Mouse (Mus musculus) limb, embryonic 11.5 days (tissue): ENCODE data around the gene Hand2. TPM values are rescaled to one million over a fixed set of nuclear protein-coding genes. Genes with fewer than 3 reads are reported as not detected.
A peak's percentile ranks its signal among the peaks of the same experiment; 100 is the strongest.

ENCODE experiments used
- ATAC-seq: fragments of 200-750 bp; cut with Nextera tagmentation; 2 replicates; pipeline ENCODE4 v1.8.0; 2017; ENCODE audit warnings: low read depth; ENCODE audit not compliant: insufficient number of reproducible peaks, low FRiP score, low TSS enrichment
- DNase-seq: peaks from one replicate; pipeline ENCODE4 v3.0.0-alpha.2; 2015; ENCODE audit warnings: low spot score
- H3K27ac ChIP-seq: fragments of 300-500 bp; sonication (generic); replicated peaks from 2 replicates; pipeline ENCODE4 v1.5.1; 2014; ENCODE audit warnings: low read depth, mild to moderate bottlenecking, low read length
- H3K27me3 ChIP-seq: fragments of 300-500 bp; sonication (generic); 2 replicates; pipeline ENCODE4 v1.6.1; 2014; ENCODE audit warnings: mild to moderate bottlenecking, low read length, mixed read lengths; ENCODE audit not compliant: control insufficient read depth, insufficient read depth
- H3K36me3 ChIP-seq: fragments of 300-500 bp; sonication (generic); 2 replicates; pipeline ENCODE4 v1.6.1; 2014; ENCODE audit warnings: mild to moderate bottlenecking, low read length, moderate library complexity, mixed read lengths; ENCODE audit not compliant: control insufficient read depth, insufficient read depth
- H3K4me1 ChIP-seq: fragments of 300-500 bp; sonication (generic); 2 replicates; pipeline ENCODE4 v1.6.1; 2014; ENCODE audit warnings: low read length, mixed read lengths; ENCODE audit not compliant: control insufficient read depth, insufficient read depth
- H3K4me2 ChIP-seq: fragments of 300-500 bp; sonication (generic); 2 replicates; pipeline ENCODE4 v1.6.1; 2014; ENCODE audit warnings: low read depth, mild to moderate bottlenecking, moderate library complexity; ENCODE audit not compliant: severe bottlenecking
- H3K4me3 ChIP-seq: fragments of 300-500 bp; sonication (generic); 2 replicates; pipeline ENCODE4 v1.5.1; 2014; ENCODE audit warnings: low read depth, low read length
- H3K9ac ChIP-seq: fragments of 300-500 bp; sonication (generic); 2 replicates; pipeline ENCODE4 v1.6.1; 2014; ENCODE audit warnings: mild to moderate bottlenecking, low read length
- H3K9me3 ChIP-seq: fragments of 300-500 bp; sonication (generic); 2 replicates; pipeline ENCODE4 v1.6.1; 2016; ENCODE audit warnings: low read length; ENCODE audit not compliant: control insufficient read depth
- WGBS: fragments of 180-500 bp; shearing (Covaris S2); extraction: QIAGEN DNeasy Blood & Tissue Kit; methylation state at CpG from one replicate; pipeline ENCODE4 v1.1.7; 2014; 5-methylcytosine and 5-hydroxymethylcytosine counted together
- polyA plus RNA-seq: library from polyadenylated mRNA; unstranded; fragments of >200 nt; fragmentation: Nextera tagmentation; extraction: Ambion mirVana; gene quantifications from 2 replicates; pipeline ENCODE4 v1.2.1, GENCODE M21; 2014

The Hand2 gene
- polyA plus RNA-seq, 1 experiment from 2014 or later: 27.3 TPM

GRCm38 (mm10) chr8:57353346-57354305 lies 32.8 kb downstream of the Hand2 start:
- WGBS: 2% methylated on average over 37 of the region's 37 CpGs
- Histone ChIP-seq H3K27ac (no peak overlapping the region), H3K4me1 (peaks cover 18% of the 10 kb centered on the region), H3K9ac (peak overlapping the region; percentile 28; the same call in 1 of the 2 replicates), H3K9me3 (no peaks in the 10 kb centered on the region), H3K4me2 (peak overlapping the region; percentile 65), H3K4me3 (peak overlapping the region; percentile 33), H3K36me3 (no peaks in the 10 kb centered on the region), H3K27me3 (peaks cover 8% of the 10 kb centered on the region)
- peak; percentile 87 for ATAC-seq
- peak; percentile 83 for DNase-seq

GRCm38 (mm10) chr8:57354876-57355275 lies 34.1 kb downstream of the Hand2 start:
- H3K9me3 ChIP-seq: no peaks in the 10 kb centered on the region
- no peak overlapping the region for H3K9ac ChIP-seq
- no peak overlapping the region for H3K27ac ChIP-seq
- no peak for DNase-seq
- no peak for ATAC-seq
- H3K36me3 ChIP-seq: no peaks in the 10 kb centered on the region
- H3K4me1 ChIP-seq: peaks cover 9% of the 10 kb centered on the region; the same call in 1 of the 2 replicates
- H3K27me3 ChIP-seq: peaks cover 5% of the 10 kb centered on the region; the same call in 1 of the 2 replicates
- H3K4me3 ChIP-seq: no peak overlapping the region
- no peak overlapping the region for H3K4me2 ChIP-seq
- WGBS: 56% methylated on average over 2 of the region's 2 CpGs

GRCm38 (mm10) chr8:57356529-57357325 lies 35.9 kb downstream of the Hand2 start:
- Histone ChIP-seq H3K27ac (no peak overlapping the region), H3K27me3 (no peaks in the 10 kb centered on the region), H3K9me3 (no peaks in the 10 kb centered on the region), H3K9ac (no peak overlapping the region), H3K36me3 (no peaks in the 10 kb centered on the region), H3K4me2 (no peak overlapping the region), H3K4me3 (no peak overlapping the region), H3K4me1 (peaks cover 10% of the 10 kb centered on the region)
- ATAC-seq (no peak), DNase-seq (no peak)
- 59% methylated on average over 9 of the region's 9 CpGs for WGBS

GRCm38 (mm10) chr8:57360493-57360892 lies 39.7 kb downstream of the Hand2 start:
- no peak overlapping the region for H3K4me3 ChIP-seq
- no peak overlapping the region for H3K9ac ChIP-seq
- no peaks in the 10 kb centered on the region for H3K27me3 ChIP-seq
- no peaks in the 10 kb centered on the region for H3K36me3 ChIP-seq
- no peaks in the 10 kb centered on the region for H3K9me3 ChIP-seq
- H3K27ac ChIP-seq: no peak overlapping the region
- DNase-seq (no peak), ATAC-seq (no peak)
- H3K4me2 ChIP-seq: no peak overlapping the region
- H3K4me1 ChIP-seq: peaks cover 6% of the 10 kb centered on the region; the same call in 1 of the 2 replicates
- WGBS: 40% methylated on average over 2 of the region's 2 CpGs

- no peak for ATAC-seq
Measured at GRCm38 (mm10) chr8:57361003-57361805, 40.4 kb downstream of the Hand2 start.

GRCm38 (mm10) chr8:57362881-57363280 lies 42.1 kb downstream of the Hand2 start:
- Histone ChIP-seq H3K9me3 (no peaks in the 10 kb centered on the region), H3K4me2 (no peak overlapping the region), H3K4me3 (no peak overlapping the region), H3K27me3 (no peaks in the 10 kb centered on the region), H3K4me1 (peaks cover 6% of the 10 kb centered on the region; the same call in 1 of the 2 replicates), H3K27ac (no peak overlapping the region), H3K9ac (no peak overlapping the region), H3K36me3 (no peaks in the 10 kb centered on the region)
- ATAC-seq (no peak), DNase-seq (no peak)
- 93% methylated on average over 2 of the region's 2 CpGs for WGBS

More at GRCm38 (mm10) chr8:57361003-57361805, 40.4 kb downstream of the Hand2 start:
- Histone ChIP-seq H3K4me2 (no peak overlapping the region), H3K4me3 (no peak overlapping the region), H3K27me3 (no peaks in the 10 kb centered on the region), H3K4me1 (peaks cover 6% of the 10 kb centered on the region; the same call in 1 of the 2 replicates), H3K9me3 (no peaks in the 10 kb centered on the region), H3K9ac (no peak overlapping the region), H3K36me3 (no peaks in the 10 kb centered on the region), H3K27ac (no peak overlapping the region)
- no peak for DNase-seq
- WGBS: 54% methylated on average over 8 of the region's 8 CpGs

- no peak overlapping the region for H3K4me2 ChIP-seq
- no peak overlapping the region for H3K27ac ChIP-seq
- DNase-seq (no peak), ATAC-seq (no peak)
- H3K9me3 ChIP-seq: no peaks in the 10 kb centered on the region
- no peaks in the 10 kb centered on the region for H3K27me3 ChIP-seq
- H3K4me1 ChIP-seq: no peaks in the 10 kb centered on the region
- H3K36me3 ChIP-seq: no peaks in the 10 kb centered on the region
- WGBS: 90% methylated on average over 2 of the region's 2 CpGs
- no peak overlapping the region for H3K4me3 ChIP-seq
- H3K9ac ChIP-seq: no peak overlapping the region
Measured at GRCm38 (mm10) chr8:57374044-57374443, 53.3 kb downstream of the Hand2 start.
